Mouse (Mus musculus) layer of hippocampus, postnatal 10 days (tissue): Measurements from ENCODE around the gene Pigt. TPM values are rescaled to one million over a fixed set of nuclear protein-coding genes. Genes with fewer than 3 reads are reported as not detected.

Source experiments
- DNase-seq, 2 experiments: peaks; one replicate each; pipeline ENCODE4 v3.0.0; 2021; ENCODE audit warnings: low spot score in 2 of 2
- long read RNA-seq: library from polyadenylated mRNA; stranded (forward); transcript quantifications from one replicate; pipeline ENCODE4 v2.0.0, GENCODE M21; 2023
- total RNA-seq, 2 experiments: library from RNA; stranded (reverse); gene quantifications; 2 replicates each; pipeline ENCODE4 v1.2.3; 2021

The Pigt gene
- total RNA-seq: 100 to 1,000 TPM; 106 to 109 TPM
- long read RNA-seq, partial matches to known transcripts: 4 of 5 reads
- long read RNA-seq, other reads (novel, unspliced or antisense): 0 of 5 reads

DNA sequence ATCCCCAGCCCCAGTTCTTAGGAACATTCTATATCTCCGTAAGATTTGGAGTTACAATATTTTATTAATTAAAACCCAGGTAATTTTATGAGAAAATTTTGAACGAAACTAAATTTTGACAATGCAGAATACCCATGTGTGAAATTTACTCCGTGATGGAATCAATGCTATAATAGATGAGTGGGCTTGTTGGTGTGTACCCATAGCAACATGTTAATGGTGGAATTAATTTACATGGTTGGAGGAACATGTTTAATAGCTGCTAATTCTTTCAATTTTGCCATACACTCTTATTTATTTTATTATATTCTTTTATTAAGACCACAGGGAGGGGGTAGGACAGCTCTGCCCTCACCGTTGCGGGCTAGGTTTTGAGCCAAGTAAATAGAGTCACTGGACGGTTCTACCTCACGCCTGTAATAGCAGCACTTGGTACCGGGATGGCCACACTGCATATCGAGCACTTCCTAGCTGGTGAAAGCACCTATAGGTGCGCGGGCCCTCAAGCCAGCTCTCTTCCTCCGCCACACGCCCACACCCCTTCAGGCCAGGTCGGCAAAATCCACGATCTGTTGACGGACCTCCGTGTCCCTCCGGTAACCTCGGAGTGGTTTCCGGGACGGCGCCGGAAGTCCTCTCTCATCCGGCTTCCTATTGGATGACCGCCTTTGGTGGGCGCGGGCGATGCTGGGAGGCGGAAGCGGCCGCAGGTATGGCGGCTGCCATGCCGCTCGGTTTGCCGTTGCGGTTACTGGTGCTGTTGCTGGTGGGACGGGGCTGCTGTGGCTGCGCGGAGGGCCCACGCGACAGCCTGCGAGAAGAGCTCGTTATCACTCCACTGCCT, at the start of gene Pigt:
Pigt (plus strand) TSS at position 674 of the 844 bp plus-strand sequence.
- peak; percentile 85 to 89 for DNase-seq

DNA sequence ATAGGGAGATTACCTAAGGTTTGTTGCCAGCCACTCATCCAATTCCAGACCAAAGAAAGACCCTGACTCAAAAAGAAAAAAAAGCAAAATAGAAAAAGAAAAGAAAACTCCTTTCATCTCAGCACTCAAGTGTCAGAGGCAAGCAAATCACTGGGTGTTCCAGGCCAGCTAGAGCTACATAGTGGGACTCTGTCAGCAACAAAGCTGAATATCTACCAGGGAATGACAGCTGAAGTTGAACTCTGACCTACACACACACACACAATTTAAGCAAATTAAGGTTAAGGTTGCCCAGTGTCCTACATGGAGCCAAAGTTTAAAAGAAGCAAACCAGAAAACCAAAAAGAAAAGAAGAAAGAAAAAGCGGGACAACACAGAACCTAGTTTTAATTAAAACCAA, 49.2 kb upstream of the Pigt start:
- no peak for DNase-seq

GRCm38 (mm10) chr2:164448921-164449320, 48.4 kb upstream of the Pigt start:
- DNase-seq: no peak

DNA sequence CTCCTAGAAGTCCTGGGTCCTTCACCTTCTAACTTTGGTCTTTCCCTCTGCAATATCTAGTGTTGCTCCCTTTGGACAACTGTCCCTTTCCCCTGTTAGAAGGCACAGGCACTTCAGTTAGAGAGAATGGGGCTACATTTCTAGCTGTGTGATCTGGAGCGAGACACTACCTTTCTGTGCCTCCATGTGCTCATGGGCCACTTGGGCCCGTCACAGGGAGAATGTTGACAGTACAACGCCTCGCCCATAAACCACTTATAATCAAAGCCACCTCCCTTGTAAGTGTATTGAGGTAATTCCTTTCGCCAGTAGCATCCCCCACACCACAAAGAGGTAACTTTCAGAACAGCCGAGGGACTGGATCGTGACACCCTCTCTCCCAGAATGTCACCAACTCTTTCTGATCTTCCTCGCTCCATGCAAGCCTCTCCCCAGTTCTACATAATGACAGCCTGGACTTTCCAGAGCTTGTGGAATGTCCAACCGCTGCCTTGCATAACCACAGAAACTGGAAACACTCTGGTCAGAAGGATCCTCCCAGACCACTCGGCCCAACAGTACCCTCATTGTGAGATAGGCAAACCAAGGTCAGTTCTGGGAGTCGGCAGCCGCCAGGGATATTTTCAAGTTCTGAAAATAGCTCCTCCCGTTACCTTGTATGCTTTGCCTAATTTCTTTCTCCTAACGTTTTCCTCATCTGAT, 47.8 kb upstream of the Pigt start:
- no peak for DNase-seq

DNA sequence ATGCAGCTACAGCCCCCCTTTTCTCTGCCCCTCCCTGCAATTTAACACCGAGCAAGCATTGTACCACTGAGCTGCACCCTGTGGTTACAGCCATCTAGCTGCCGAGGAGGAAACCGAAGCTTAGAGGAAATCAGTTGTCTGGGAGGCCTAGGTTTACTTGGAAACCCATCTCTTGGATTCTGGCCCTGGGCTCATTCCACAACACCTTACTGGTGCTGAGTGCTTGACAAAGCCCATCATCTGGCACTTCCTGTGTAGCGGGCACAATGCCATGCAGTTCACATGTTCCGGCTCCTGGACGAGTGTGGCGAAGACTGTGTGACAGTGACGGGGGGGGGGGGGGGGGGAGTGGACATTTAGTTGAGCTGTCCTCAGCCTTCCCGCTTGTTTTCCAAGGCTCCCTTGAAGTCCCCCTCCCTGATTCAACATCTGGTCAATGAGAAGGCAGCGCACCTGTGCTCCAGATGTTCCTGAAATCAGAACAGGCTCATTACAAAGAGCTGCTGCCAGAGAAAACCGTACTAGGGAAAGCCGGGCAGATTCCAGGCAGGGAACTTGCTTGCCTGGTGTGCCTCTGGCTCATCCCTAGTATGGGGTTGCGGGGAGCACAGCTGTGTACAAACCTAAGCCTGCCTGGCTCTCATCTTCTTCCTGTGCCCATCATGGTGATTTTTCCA, 45.2 kb upstream of the Pigt start:
- DNase-seq: no peak

DNA sequence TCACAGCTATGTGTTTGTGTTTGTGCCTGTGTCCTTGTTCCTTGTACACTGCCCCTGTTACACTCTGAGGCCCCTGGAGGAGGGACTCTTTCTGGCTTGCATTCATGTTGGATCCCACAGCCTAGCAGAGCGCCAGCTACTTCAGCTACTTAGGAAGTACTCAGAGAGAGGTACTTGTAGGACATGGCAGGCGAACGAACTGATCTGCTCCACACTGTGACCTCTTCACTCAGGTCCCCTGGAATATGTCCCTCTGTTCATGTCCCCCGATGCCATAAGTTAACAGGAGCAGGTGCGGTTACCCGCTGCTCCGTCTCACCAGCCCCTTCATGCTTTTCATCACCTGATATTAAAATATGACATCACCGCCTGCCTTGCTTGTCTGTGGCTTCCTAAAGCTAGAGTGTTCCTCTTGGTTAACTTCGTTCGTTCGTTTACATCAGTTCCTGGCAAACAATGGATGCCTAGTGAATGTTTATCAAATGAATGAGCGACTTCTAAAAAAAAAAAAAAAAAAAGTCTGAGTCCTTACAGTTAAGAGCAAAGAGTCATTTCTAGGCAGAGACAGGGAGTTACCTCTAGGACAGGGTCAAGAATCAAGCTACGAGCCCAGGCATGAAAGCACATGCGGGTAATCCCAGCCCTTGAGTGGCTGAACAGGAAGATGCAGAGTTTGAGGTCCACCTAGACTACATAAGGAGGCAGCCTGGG, 44.1 kb upstream of the Pigt start:
- DNase-seq: no peak

DNA sequence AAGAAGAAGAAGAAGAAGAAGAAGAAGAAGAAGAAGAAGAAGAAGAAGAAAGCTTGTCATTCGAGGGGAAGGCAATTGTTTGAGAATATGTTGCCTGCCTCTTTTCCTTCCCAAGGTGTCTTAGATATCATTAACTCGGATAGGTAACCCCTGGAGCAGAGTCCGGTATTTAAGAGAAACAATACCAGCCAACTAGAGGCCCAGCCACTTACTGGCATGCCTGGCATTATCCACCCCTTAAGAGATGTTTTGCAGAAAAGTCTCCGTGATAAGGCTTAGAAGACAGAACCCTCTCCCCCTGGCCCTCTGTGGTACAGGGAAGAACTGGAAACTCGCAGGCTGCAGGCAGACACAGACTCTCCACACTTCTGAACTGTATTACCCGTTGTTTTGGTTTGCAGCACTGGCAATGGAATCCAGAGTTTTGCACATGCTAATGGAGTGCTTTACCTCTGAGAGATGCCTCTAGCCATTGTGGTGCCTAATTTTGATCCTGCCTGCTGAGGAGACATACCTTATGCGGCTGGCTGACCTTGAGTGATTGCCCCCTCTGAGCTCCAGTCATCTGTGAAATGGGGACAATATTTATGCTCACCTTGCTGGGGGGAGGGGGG, 43.3 kb upstream of the Pigt start:
- DNase-seq: no peak

DNA sequence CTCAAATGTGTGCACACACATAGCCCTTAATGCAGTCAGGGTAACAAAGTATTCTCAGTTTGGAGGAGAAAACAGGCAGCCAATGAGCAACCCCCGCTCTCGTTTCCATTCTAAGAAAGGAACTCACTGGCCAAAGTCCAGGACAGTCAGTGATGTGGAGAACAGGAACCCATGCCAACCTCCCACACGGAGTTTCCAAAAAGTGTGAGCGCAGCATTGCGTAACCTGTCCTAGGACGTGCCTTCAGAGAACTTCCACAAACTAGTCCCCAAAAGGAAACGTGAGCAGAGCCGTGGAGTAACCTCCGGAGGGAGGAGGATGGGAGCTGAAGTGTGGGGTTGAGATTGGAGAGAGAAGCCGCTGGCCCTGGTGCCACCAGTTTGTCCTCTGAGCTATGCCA, 42.5 kb upstream of the Pigt start:
- DNase-seq: peak in 1 of 2 experiments; percentile 40

- no peak for DNase-seq
These were observed 41.7 kb upstream of the Pigt start for GRCm38 (mm10) chr2:164455421-164456190.

GRCm38 (mm10) chr2:164456413-164456812, 40.9 kb upstream of the Pigt start:
- no peak for DNase-seq

DNA sequence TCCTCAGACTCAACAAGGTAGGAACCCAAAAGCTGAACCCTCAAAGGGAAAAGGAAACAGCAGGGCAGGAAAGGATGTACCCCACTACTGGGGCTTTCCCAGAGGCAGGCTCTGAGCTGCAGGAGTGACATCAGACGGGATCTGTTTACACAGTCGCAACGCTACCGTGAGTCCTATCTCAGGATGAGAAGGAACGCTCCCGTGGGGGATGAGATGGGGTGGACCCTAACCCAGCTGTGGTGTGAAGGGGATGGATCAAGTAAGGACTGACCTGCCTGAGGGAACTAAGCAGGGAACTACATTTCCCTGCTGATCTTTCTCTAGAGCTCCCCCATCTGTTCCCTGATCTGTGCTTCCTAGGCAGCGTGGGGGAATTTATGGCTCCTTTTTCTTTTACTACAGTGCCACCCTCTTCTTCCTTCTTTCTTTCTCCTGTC, 40.4 kb upstream of the Pigt start, which contains the start of gene Sys1:
Sys1 (plus strand) TSS at position 101 of the 437 bp plus-strand sequence.
- DNase-seq: peak; percentile 41 to 44

DNA sequence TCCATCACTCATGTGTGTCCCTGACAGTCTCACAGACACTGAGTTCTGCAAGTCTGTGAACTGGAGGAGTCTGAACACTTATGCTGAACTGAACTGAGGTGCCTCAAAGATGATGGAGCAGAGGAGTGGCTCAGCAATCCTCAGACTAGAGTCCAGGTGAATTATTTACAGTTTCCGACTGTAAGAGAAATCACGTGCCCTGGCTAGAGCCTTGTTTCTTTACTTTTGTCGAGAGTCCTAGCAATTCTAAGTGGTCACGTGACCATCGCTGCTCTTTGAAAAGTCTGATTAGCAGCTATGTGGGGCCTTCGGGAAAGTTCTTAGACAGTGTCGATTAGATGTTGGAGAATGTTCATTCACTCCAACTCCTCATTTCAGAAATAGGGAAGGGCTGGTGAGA, 39.4 kb upstream of the Pigt start:
- DNase-seq: no peak

DNA sequence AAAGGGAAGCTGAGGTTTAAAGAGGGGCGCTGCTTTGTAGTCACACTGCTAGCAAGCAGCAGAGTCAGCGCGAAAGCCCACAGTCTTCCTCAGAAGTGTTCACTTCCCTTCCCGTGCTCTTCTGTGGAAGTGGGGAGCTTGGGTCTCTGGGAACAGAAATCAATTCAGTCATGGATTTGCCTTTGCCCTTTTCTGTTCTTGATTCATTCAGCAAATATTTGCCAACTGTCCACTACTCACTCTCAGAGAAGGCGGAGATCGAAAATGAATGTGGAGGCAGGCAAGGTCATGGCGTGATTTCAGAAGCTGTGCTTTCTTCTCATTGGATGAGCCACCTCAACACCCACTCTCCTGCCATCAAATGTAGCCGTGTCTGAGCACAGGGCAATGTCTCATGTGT, 38.8 kb upstream of the Pigt start:
- no peak for DNase-seq

- peak; percentile 93 to 96 for DNase-seq
These were observed 36.4 kb upstream of the Pigt start, which contains the start of gene Gm20458 for GRCm38 (mm10) chr2:164460745-164461551. Gene Gm20458, plus strand, starts transcription at chr2:164460967.

- DNase-seq: no peak
These were observed 32.2 kb upstream of the Pigt start for GRCm38 (mm10) chr2:164465161-164465560.

GRCm38 (mm10) chr2:164466787-164467186, 30.5 kb upstream of the Pigt start:
- no peak for DNase-seq

GRCm38 (mm10) chr2:164470254-164470653, 27.1 kb upstream of the Pigt start:
- DNase-seq: peak; percentile 55 to 58

- no peak for DNase-seq
These were observed 23.7 kb upstream of the Pigt start, which contains the start of gene Trp53tg5 for GRCm38 (mm10) chr2:164473624-164474023. Gene Trp53tg5, minus strand, starts transcription at chr2:164473724.
